Mouse (Mus musculus) midbrain, embryonic 11.5 days (tissue): ENCODE data around the gene Top1. TPM values are rescaled to one million over a fixed set of nuclear protein-coding genes. Genes with fewer than 3 reads are reported as not detected.

ENCODE experiments used
- ATAC-seq: fragments of 200-750 bp; cut with Nextera tagmentation; 2 replicates; pipeline ENCODE4 v1.8.0; 2017; ENCODE audit warnings: moderate TSS enrichment, moderate library complexity; ENCODE audit not compliant: low FRiP score
- DNase-seq: peaks from one replicate; pipeline ENCODE4 v3.0.0; 2015; ENCODE audit warnings: low spot score; ENCODE audit errors: missing footprints
- H3K27ac ChIP-seq: fragments of 300-500 bp; sonication (generic); 2 replicates; pipeline ENCODE4 v1.5.1; 2014; ENCODE audit warnings: low read depth, low read length
- H3K27me3 ChIP-seq: fragments of 300-500 bp; sonication (generic); 2 replicates; pipeline ENCODE4 v1.6.1; 2014; ENCODE audit warnings: mild to moderate bottlenecking, low read length, moderate library complexity, mixed read lengths; ENCODE audit not compliant: control insufficient read depth, insufficient read depth
- H3K36me3 ChIP-seq: fragments of 300-500 bp; sonication (generic); 2 replicates; pipeline ENCODE4 v1.6.1; 2014; ENCODE audit warnings: mild to moderate bottlenecking, low read length, moderate library complexity, mixed read lengths; ENCODE audit not compliant: control insufficient read depth, insufficient read depth
- H3K4me1 ChIP-seq: fragments of 300-500 bp; sonication (generic); 2 replicates; pipeline ENCODE4 v1.6.1; 2014; ENCODE audit warnings: low read length; ENCODE audit not compliant: control insufficient read depth, insufficient read depth
- H3K4me2 ChIP-seq: fragments of 300-500 bp; sonication (generic); 2 replicates; pipeline ENCODE4 v1.6.1; 2014; ENCODE audit warnings: mild to moderate bottlenecking, moderate library complexity
- H3K4me3 ChIP-seq: fragments of 300-500 bp; sonication (generic); 2 replicates; pipeline ENCODE4 v1.5.1; 2014; ENCODE audit warnings: low read depth, low read length
- H3K9ac ChIP-seq: fragments of 300-500 bp; sonication (generic); 2 replicates; pipeline ENCODE4 v1.6.1; 2014; ENCODE audit warnings: low read length
- H3K9me3 ChIP-seq: fragments of 300-500 bp; sonication (generic); 2 replicates; pipeline ENCODE4 v1.6.1; 2016; ENCODE audit warnings: low read length; ENCODE audit not compliant: control insufficient read depth
- WGBS: fragments of 180-500 bp; shearing (Covaris S2); extraction: QIAGEN DNeasy Blood & Tissue Kit; methylation state at CpG from one replicate; pipeline ENCODE4 v1.1.7; 2014; 5-methylcytosine and 5-hydroxymethylcytosine counted together
- polyA plus RNA-seq: library from polyadenylated mRNA; unstranded; fragments of >200 nt; fragmentation: Nextera tagmentation; extraction: Ambion mirVana; gene quantifications from 2 replicates; pipeline ENCODE4 v1.2.1, GENCODE M21; 2014

Top1 gene
- polyA plus RNA-seq, 1 experiment from 2014 or later, result 114 TPM

DNA sequence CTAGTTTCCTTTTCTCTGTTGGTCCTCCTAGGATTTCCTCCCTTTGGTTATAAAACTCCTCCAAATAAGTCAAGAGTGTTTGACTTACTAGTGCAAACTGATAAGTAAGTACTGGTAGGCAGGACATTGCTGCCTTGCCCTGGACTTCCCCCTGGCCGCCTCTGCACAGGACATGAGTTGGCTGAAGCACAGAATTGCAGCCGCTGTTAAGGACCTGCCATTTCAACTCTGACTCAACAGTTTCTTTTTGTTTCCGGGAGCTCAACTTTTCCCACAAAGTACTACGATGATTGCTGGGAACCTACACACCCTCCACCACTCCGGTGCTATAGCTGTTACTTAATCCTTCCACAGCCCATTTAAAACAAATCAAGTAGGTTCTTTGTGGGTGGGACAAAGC lies 54.6 kb downstream of the Top1 start:
- 79% methylated on average over 5 of the region's 5 CpGs for WGBS

DNA sequence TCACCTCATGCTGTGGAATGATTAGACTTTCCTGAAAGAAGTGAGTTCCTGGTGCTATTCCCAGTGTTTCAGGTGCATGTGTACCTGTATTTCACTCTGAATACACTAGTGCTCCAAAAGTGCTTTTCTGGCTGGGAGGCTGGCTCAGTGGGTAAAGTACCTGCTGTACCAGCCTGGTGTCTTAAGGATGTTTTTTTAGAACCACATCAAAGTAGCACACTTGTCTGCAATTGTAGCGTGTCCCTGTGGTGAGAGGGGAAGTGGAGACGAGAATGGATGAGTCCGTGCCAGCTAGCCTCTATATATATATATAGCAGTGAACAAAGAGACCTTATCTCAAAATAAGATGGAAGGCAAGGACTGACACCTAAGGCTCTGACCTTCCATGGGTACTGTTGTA lies 55.9 kb downstream of the Top1 start:
- ATAC-seq (no peak), DNase-seq (no peak)
- H3K27ac ChIP-seq, result no peak overlapping the region
- 89% methylated on average over 3 of the region's 3 CpGs for WGBS
- no peaks in the 10 kb centered on the region for H3K27me3 ChIP-seq
- H3K4me3 ChIP-seq, result no peak overlapping the region
- H3K9me3 ChIP-seq, result no peaks in the 10 kb centered on the region
- H3K9ac ChIP-seq, result no peak overlapping the region
- no peak overlapping the region for H3K4me2 ChIP-seq
- H3K4me1 ChIP-seq, result no peaks in the 10 kb centered on the region
- peaks cover 24% of the 10 kb centered on the region for H3K36me3 ChIP-seq

More for the DNA sequence above, 54.6 kb downstream of the Top1 start:
- peaks cover 21% of the 10 kb centered on the region for H3K36me3 ChIP-seq
- no peak overlapping the region for H3K27ac ChIP-seq
- no peaks in the 10 kb centered on the region for H3K4me1 ChIP-seq
- no peaks in the 10 kb centered on the region for H3K27me3 ChIP-seq
- ATAC-seq, result no peak
- H3K9ac ChIP-seq, result no peak overlapping the region
- DNase-seq, result no peak
- H3K4me3 ChIP-seq, result no peak overlapping the region
- H3K9me3 ChIP-seq, result no peaks in the 10 kb centered on the region
- no peak overlapping the region for H3K4me2 ChIP-seq

- H3K4me1 ChIP-seq, result no peaks in the 10 kb centered on the region
- H3K27me3 ChIP-seq, result no peaks in the 10 kb centered on the region
- peaks cover 27% of the 10 kb centered on the region for H3K36me3 ChIP-seq
- no peak overlapping the region for H3K4me3 ChIP-seq
- no peak for DNase-seq
- ATAC-seq, result no peak
- no peaks in the 10 kb centered on the region for H3K9me3 ChIP-seq
- H3K27ac ChIP-seq, result no peak overlapping the region
- H3K4me2 ChIP-seq, result no peak overlapping the region
- no peak overlapping the region for H3K9ac ChIP-seq
These were observed 57.1 kb downstream of the Top1 start for GRCm38 (mm10) chr2:160702824-160703223.

- Histone ChIP-seq H3K4me2 (no peak overlapping the region), H3K27me3 (no peaks in the 10 kb centered on the region), H3K9me3 (no peaks in the 10 kb centered on the region), H3K9ac (no peak overlapping the region), H3K4me1 (no peaks in the 10 kb centered on the region), H3K4me3 (no peak overlapping the region), H3K36me3 (peaks cover 19% of the 10 kb centered on the region), H3K27ac (no peak overlapping the region)
- 91% methylated on average over 3 of the region's 3 CpGs for WGBS
- DNase-seq (no peak), ATAC-seq (no peak)
These were observed 62.0 kb downstream of the Top1 start for GRCm38 (mm10) chr2:160707673-160708072.

- Histone ChIP-seq H3K9ac (no peak overlapping the region), H3K27ac (no peak overlapping the region), H3K9me3 (no peaks in the 10 kb centered on the region), H3K4me2 (no peak overlapping the region), H3K27me3 (no peaks in the 10 kb centered on the region), H3K36me3 (peaks cover 29% of the 10 kb centered on the region), H3K4me3 (no peak overlapping the region), H3K4me1 (no peaks in the 10 kb centered on the region)
- WGBS, result 92% methylated on average over 4 of the region's 4 CpGs
- DNase-seq, result no peak
- no peak for ATAC-seq
These were observed 69.9 kb downstream of the Top1 start for GRCm38 (mm10) chr2:160715463-160716030.

DNA sequence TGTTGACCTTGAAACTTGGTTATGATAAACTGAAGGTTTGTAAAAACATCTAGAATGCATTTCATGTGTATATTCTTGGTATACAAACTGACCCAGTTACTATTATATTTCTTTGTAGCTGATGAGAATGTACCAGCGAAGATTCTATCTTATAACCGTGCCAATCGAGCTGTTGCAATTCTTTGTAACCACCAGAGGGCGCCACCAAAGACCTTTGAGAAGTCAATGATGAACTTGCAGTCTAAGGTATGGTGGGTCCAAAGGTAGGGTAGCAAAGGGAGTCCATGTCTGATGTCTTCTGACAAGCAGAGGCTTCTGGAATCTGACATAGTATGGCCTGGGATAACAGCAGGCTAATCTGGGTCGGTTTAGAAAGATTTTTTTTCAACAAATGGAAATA lies 71.6 kb downstream of the Top1 start:
- Histone ChIP-seq H3K9me3 (no peaks in the 10 kb centered on the region), H3K4me2 (no peak overlapping the region), H3K4me1 (no peaks in the 10 kb centered on the region), H3K4me3 (no peak overlapping the region), H3K27me3 (no peaks in the 10 kb centered on the region), H3K36me3 (peaks cover 26% of the 10 kb centered on the region), H3K27ac (no peak overlapping the region), H3K9ac (no peak overlapping the region)
- 73% methylated on average over 5 of the region's 5 CpGs for WGBS
- DNase-seq (no peak), ATAC-seq (no peak)

- ATAC-seq, result no peak
- Histone ChIP-seq H3K36me3 (peaks cover 28% of the 10 kb centered on the region), H3K9me3 (no peaks in the 10 kb centered on the region)
These were observed 73.1 kb downstream of the Top1 start for GRCm38 (mm10) chr2:160718811-160719210.

DNA sequence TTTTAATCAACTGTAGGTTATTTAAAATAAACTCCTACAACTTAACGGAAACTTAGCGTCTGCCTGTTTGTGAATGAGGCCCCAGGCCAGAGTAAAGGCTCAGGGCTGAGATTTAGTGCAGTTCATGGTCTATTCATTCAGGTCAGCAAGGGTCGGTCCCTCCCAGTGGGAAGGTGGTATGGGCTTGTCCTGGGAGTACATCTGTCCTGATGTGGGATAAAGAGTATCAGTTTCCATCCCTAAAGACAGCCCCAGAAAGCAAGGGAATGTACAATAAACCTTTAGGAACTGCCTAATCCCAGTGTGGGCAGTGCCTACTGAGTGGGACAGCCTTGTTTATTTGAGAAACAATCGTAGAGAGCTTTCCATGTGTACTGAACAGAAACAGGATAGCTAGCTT lies 77.0 kb downstream of the Top1 start:
- H3K36me3 ChIP-seq, result peaks cover 17% of the 10 kb centered on the region
- no peak for ATAC-seq
- no peak overlapping the region for H3K4me3 ChIP-seq
- 79% methylated on average over 4 of the region's 4 CpGs for WGBS
- no peak overlapping the region for H3K27ac ChIP-seq
- no peak overlapping the region for H3K4me2 ChIP-seq
- H3K9me3 ChIP-seq, result no peaks in the 10 kb centered on the region
- H3K27me3 ChIP-seq, result no peaks in the 10 kb centered on the region
- no peak overlapping the region for H3K9ac ChIP-seq
- DNase-seq, result peak; percentile 77
- H3K4me1 ChIP-seq, result no peaks in the 10 kb centered on the region

More at GRCm38 (mm10) chr2:160718811-160719210, 73.1 kb downstream of the Top1 start:
- WGBS, result 90% methylated on average over 3 of the region's 3 CpGs
- H3K4me3 ChIP-seq, result no peak overlapping the region
- H3K4me1 ChIP-seq, result no peaks in the 10 kb centered on the region
- H3K4me2 ChIP-seq, result no peak overlapping the region
- peak; percentile 78 for DNase-seq
- H3K27me3 ChIP-seq, result no peaks in the 10 kb centered on the region
- H3K27ac ChIP-seq, result no peak overlapping the region
- H3K9ac ChIP-seq, result no peak overlapping the region

DNA sequence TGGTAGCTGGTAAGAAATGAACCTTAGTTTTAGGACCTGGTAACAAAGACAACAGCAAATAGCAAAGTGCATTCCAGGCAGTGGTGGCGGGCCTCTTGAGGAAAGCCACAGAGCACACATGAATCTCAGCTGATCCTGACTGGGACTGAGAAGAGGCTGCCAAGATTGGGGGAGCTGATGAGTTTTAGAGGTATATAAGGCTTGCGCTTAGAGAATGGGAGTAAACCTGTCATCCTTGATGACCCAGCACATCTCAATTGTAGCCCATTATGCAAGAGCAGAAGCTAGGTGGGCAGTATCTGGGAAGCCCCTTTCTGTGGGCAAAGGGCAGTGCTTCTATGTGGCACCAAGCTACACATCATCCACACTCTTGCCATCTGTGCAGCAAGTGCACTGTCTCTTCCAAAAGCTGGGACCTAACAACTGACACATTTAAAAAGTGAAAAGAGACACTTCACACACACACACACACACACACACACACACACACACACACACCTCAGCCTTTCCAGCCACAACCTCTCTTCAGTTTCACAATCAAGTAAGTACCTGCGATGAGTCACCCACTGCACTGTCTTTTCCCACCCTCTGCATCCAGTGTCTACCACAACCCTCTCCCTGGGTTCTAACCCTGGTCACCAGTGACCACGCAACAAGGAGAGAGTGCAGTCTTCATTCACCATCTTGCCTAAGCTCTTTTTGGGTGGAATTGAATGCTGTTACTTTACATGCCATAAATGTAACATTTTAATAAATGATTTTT lies 78.1 kb downstream of the Top1 start:
- Histone ChIP-seq H3K9me3 (no peaks in the 10 kb centered on the region), H3K4me2 (no peak overlapping the region), H3K36me3 (peaks cover 12% of the 10 kb centered on the region), H3K4me1 (no peaks in the 10 kb centered on the region), H3K4me3 (no peak overlapping the region), H3K27me3 (no peaks in the 10 kb centered on the region), H3K9ac (no peak overlapping the region), H3K27ac (no peak overlapping the region)
- peak; percentile 76 for DNase-seq
- WGBS, result 94% methylated on average over 4 of the region's 4 CpGs
- no peak for ATAC-seq
